Comparison of ENCODE assay signal across 21 mouse cellular contexts in genomic region chr13:106367589-106367988, GRCm38 (mm10).
DNase-seq lines count a peak whose midpoint lies in the region; ATAC-seq and TF ChIP-seq lines count a peak whose summit lies in the region.
"Had no signal": no experiment of that assay in that cellular context is flagged by ENCODE, and none has a peak within 500 bp of the region (broad histone marks: within the 10 kb centered on the region; RNA-seq: fewer than 3 reads in every experiment).

No protein-coding gene starts in this region.

- TF ChIP-seq CTCF in brain, embryonic 14.5 days (IDR thresholded peaks at IDR 0.05; ENCODE audit: borderline replicate concordance, extremely low read depth, insufficient read depth, insufficient read length), result no peak

- DNase-seq in cerebellum, postnatal 10 days, result peak; percentile 17 to 29
- no peak for DNase-seq in cerebellum, adult 9-11 months
- no peak for DNase-seq in frontal cortex, postnatal 25 days (ENCODE audit: low spot score in 2 of 2)
- DNase-seq in left cerebral cortex, postnatal 4 days, result peak; percentile 3
- no peak for DNase-seq in left cerebral cortex, postnatal 36 days (ENCODE audit: low spot score in 2 of 2)
- DNase-seq in brain, embryonic 14.5 days (ENCODE audit: low read depth), result peak; percentile 13
- DNase-seq: adrenal gland, postnatal 10 days; B cell, adult 2 months; cerebellum, adult 11 months; cerebellum, adult 2 months; cerebellum, postnatal 36 days; gastrocnemius, adult 2 months; gastrocnemius, postnatal 14 days; heart, adult 11 months; kidney, adult 18-20 months had no signal

- peak; percentile 82 for ATAC-seq in frontal cortex, adult (ENCODE audit: low TSS enrichment)
- ATAC-seq: forebrain, embryonic 15.5 days; hindbrain, embryonic 16.5 days; inflammation-experienced regulatory T-cells, adult 6 months; intestine, embryonic 16.5 days; Patski had no signal

- intact Hi-C loops in left cerebral cortex, postnatal 4 days (cut with DNase I), result no loop called here
- intact Hi-C loops in left cerebral cortex, postnatal 36 days (cut with DNase I), result no loop called here

- TF ChIP-seq POLR2A in brain, embryonic 14.5 days (IDR thresholded peaks at IDR 0.05; ENCODE audit: borderline replicate concordance, extremely low read depth, insufficient read depth, insufficient read length, poor library complexity, severe bottlenecking), result no peak

Comparison
In these comparisons a context has a peak if more than half of its experiments do, and no peak if none do; other contexts are left out.
1. DNase-seq: peak in cerebellum, postnatal 10 days (2 of 2), left cerebral cortex, postnatal 4 days (single experiment) and brain, embryonic 14.5 days (single experiment); none in cerebellum, adult 9-11 months (single experiment), frontal cortex, postnatal 25 days (0 of 2) and left cerebral cortex, postnatal 36 days (0 of 2).